Mouse (Mus musculus) gastrocnemius, adult 18-20 months (tissue): ENCODE data around the gene Hormad2. TPM values are rescaled to one million over a fixed set of nuclear protein-coding genes. Genes with fewer than 3 reads are reported as not detected.

Source experiments
- DNase-seq: peaks from one replicate; pipeline ENCODE4 v3.0.0; 2021; ENCODE audit warnings: low spot score
- total RNA-seq, 2 experiments: library from RNA; stranded (reverse); gene quantifications; 2 replicates each; pipeline ENCODE4 v1.2.3; 2021

Hormad2 gene
- total RNA-seq, 2 experiments from 2014 or later, result not detected

- no peak for DNase-seq
Measured at GRCm38 (mm10) chr11:4340109-4340779, 100.7 kb downstream of the Hormad2 start.

GRCm38 (mm10) chr11:4339275-4339674, 101.6 kb downstream of the Hormad2 start:
- DNase-seq, result no peak

- DNase-seq, result no peak
Measured at GRCm38 (mm10) chr11:4336693-4337283, 104.1 kb downstream of the Hormad2 start.

GRCm38 (mm10) chr11:4335810-4336692, 104.9 kb downstream of the Hormad2 start:
- DNase-seq, result no peak

- no peak for DNase-seq
Measured at GRCm38 (mm10) chr11:4332961-4333360, 107.9 kb downstream of the Hormad2 start.

- no peak for DNase-seq
Measured at GRCm38 (mm10) chr11:4328188-4328587, 112.7 kb downstream of the Hormad2 start.

GRCm38 (mm10) chr11:4323481-4323880, 117.4 kb downstream of the Hormad2 start:
- DNase-seq, result no peak

GRCm38 (mm10) chr11:4322943-4323342, 118.0 kb downstream of the Hormad2 start:
- DNase-seq, result no peak

- DNase-seq, result no peak
Measured at GRCm38 (mm10) chr11:4320876-4321275, 120.0 kb downstream of the Hormad2 start.

GRCm38 (mm10) chr11:4319212-4319955, 121.5 kb downstream of the Hormad2 start:
- DNase-seq, result no peak

GRCm38 (mm10) chr11:4318011-4318410, 122.9 kb downstream of the Hormad2 start:
- no peak for DNase-seq

- DNase-seq, result no peak
Measured at GRCm38 (mm10) chr11:4317287-4317686, 123.6 kb downstream of the Hormad2 start.

GRCm38 (mm10) chr11:4312180-4312579, 128.7 kb downstream of the Hormad2 start:
- DNase-seq, result no peak

- DNase-seq, result no peak
Measured at GRCm38 (mm10) chr11:4310324-4310723, 130.6 kb downstream of the Hormad2 start.

GRCm38 (mm10) chr11:4309613-4310012, 131.3 kb downstream of the Hormad2 start:
- DNase-seq, result no peak

GRCm38 (mm10) chr11:4308514-4309450, 132.1 kb downstream of the Hormad2 start:
- peak; percentile 52 for DNase-seq

- DNase-seq, result no peak
Measured at GRCm38 (mm10) chr11:4308060-4308513, 132.8 kb downstream of the Hormad2 start.

GRCm38 (mm10) chr11:4306086-4306485, 134.8 kb downstream of the Hormad2 start:
- DNase-seq, result no peak

- DNase-seq, result no peak
Measured at GRCm38 (mm10) chr11:4305090-4305489, 135.8 kb downstream of the Hormad2 start.

GRCm38 (mm10) chr11:4304203-4304602, 136.7 kb downstream of the Hormad2 start:
- no peak for DNase-seq
